Mouse (Mus musculus) limb, embryonic 15.5 days (tissue): ENCODE results near the gene Tmem29. TPM values are rescaled to one million over a fixed set of nuclear protein-coding genes. Genes with fewer than 3 reads are reported as not detected.
"Not testable (repeated sequence)": the region's sequence is repeated elsewhere in the genome, so short reads cannot be mapped to it uniquely, and the experiment has no call there.

Experiments used
- ATAC-seq: fragments of 200-750 bp; cut with Nextera tagmentation; 2 replicates; pipeline ENCODE4 v1.8.0; 2017; ENCODE audit warnings: low read depth, moderate TSS enrichment; ENCODE audit not compliant: insufficient number of reproducible peaks, low FRiP score, low TSS enrichment
- H3K27ac ChIP-seq: fragments of 300-500 bp; sonication (generic); 2 replicates; pipeline ENCODE4 v1.5.1; 2015; ENCODE audit warnings: moderate library complexity, mild to moderate bottlenecking, inconsistent platforms
- H3K27me3 ChIP-seq: fragments of 300-500 bp; sonication (generic); 2 replicates; pipeline ENCODE4 v1.6.1; 2015; ENCODE audit warnings: inconsistent platforms
- H3K36me3 ChIP-seq: fragments of 300-500 bp; sonication (generic); 2 replicates; pipeline ENCODE4 v1.6.1; 2015; ENCODE audit warnings: inconsistent platforms
- H3K4me1 ChIP-seq: fragments of 300-500 bp; sonication (generic); 2 replicates; pipeline ENCODE4 v1.6.1; 2015; ENCODE audit warnings: inconsistent platforms
- H3K4me2 ChIP-seq: fragments of 300-500 bp; sonication (generic); 2 replicates; pipeline ENCODE4 v1.6.1; 2015; ENCODE audit warnings: mild to moderate bottlenecking, inconsistent platforms
- H3K4me3 ChIP-seq: fragments of 300-500 bp; sonication (generic); 2 replicates; pipeline ENCODE4 v1.5.1; 2015; ENCODE audit warnings: mild to moderate bottlenecking, inconsistent platforms
- H3K9ac ChIP-seq: fragments of 300-500 bp; sonication (generic); 2 replicates; pipeline ENCODE4 v1.6.1; 2015; ENCODE audit warnings: inconsistent platforms
- H3K9me3 ChIP-seq: fragments of 300-500 bp; sonication (generic); 2 replicates; pipeline ENCODE4 v1.6.1; 2016; ENCODE audit warnings: inconsistent platforms
- WGBS: fragments of 180-500 bp; shearing (Covaris S2); methylation state at CpG from one replicate; pipeline ENCODE4 v1.1.7; 2015; 5-methylcytosine and 5-hydroxymethylcytosine counted together
- polyA plus RNA-seq: library from polyadenylated mRNA; unstranded; fragments of >200 nt; fragmentation: Nextera tagmentation; extraction: Ambion mirVana; gene quantifications from 2 replicates; pipeline ENCODE4 v1.2.1, GENCODE M21; 2015

The Tmem29 gene
- polyA plus RNA-seq = 29.7 and 33.5 TPM in 2 replicates

- no peak within 1 kb of the TSS for H3K9ac ChIP-seq
- H3K4me1 ChIP-seq = no peaks in the 10 kb centered on the region; the same call in 1 of the 2 replicates
- 2% methylated on average over 30 of the region's 30 CpGs for WGBS
- ATAC-seq = peak; percentile 94
- H3K4me3 ChIP-seq = peak within 1 kb of the TSS; percentile 53
- peak within 1 kb of the TSS; percentile 91 for H3K27ac ChIP-seq
- peak within 1 kb of the TSS; percentile 36 for H3K4me2 ChIP-seq
- no peaks in the 10 kb centered on the region for H3K27me3 ChIP-seq
- H3K9me3 ChIP-seq = no peaks in the 10 kb centered on the region
- H3K36me3 ChIP-seq = no peaks in the 10 kb centered on the region
Observed at GRCm38 (mm10) chrX:150458766-150459350, at the start of gene Tmem29. Gene Tmem29 (minus strand): TSS chrX:150459154.

GRCm38 (mm10) chrX:150508696-150509095 is 49.7 kb upstream of the Tmem29 start:
- Histone ChIP-seq H3K4me3 (no peak overlapping the region), H3K27ac (no peak overlapping the region), H3K4me2 (no peak overlapping the region), H3K27me3 (no peaks in the 10 kb centered on the region), H3K4me1 (no peaks in the 10 kb centered on the region), H3K36me3 (0 out of 2 replicates have a peak, but pooled peaks cover 2% of the 10 kb centered on the region), H3K9ac (no peak overlapping the region), H3K9me3 (no peaks in the 10 kb centered on the region)
- ATAC-seq = no peak
- WGBS = 86% methylated on average over 6 of the region's 6 CpGs

GRCm38 (mm10) chrX:150487811-150488210 is 28.9 kb upstream of the Tmem29 start:
- not testable (repeated sequence) for H3K4me3 ChIP-seq, H3K9ac ChIP-seq, H3K9me3 ChIP-seq, H3K4me1 ChIP-seq, H3K4me2 ChIP-seq, H3K27me3 ChIP-seq, H3K27ac ChIP-seq, ATAC-seq, H3K36me3 ChIP-seq
- WGBS = 68% methylated on average over 3 of the region's 10 CpGs

DNA sequence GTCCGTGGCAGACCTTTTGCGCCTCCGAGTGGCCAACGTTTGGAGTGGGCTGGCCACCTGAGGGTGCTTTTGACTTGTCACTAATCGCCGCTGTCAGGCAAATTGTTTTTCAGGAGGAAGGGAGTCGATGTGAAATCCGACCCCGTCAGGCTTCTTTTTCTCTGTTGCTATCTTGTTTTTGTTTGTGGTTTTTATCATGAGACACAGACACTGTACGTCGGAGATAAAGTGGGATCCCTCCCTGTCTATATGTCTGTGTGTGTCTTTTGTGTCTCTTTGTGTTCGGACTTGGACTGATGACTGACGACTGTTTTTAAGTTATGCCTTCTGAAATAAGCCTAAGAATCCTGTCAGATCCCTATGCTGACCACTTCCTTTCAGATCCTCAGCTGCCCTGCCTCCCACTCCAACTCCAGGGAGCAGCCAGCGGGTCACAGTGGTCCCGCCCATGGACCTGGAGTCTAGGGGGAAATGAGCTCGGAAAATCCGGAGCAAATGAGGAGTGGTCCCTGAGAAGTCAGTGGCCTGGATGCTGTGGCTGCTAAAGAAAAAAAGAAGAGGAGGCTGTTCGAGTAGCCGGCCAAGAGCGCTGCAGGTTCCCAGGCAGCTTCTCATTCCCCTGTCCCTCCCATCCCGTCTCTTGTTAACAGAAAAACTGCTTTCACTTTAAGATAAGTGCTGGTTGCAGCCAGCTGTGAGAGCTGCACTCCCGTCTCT is 27.5 kb upstream of the Tmem29 start:
- H3K4me1 ChIP-seq, H3K27ac ChIP-seq, H3K36me3 ChIP-seq, H3K4me2 ChIP-seq, H3K9ac ChIP-seq, H3K27me3 ChIP-seq, H3K4me3 ChIP-seq, ATAC-seq, H3K9me3 ChIP-seq: not testable (repeated sequence)
- 59% methylated on average over 13 of the region's 22 CpGs for WGBS

GRCm38 (mm10) chrX:150477854-150478780 is 19.2 kb upstream of the Tmem29 start:
- Histone ChIP-seq H3K4me3 (peak overlapping the region; percentile 55), H3K4me1 (no peaks in the 10 kb centered on the region), H3K27ac (peak overlapping the region; percentile 96), H3K27me3 (no peaks in the 10 kb centered on the region), H3K4me2 (peak overlapping the region; percentile 22; the same call in 1 of the 2 replicates), H3K36me3 (no peaks in the 10 kb centered on the region), H3K9ac (peak overlapping the region; percentile 60; the same call in 1 of the 2 replicates), H3K9me3 (no peaks in the 10 kb centered on the region)
- ATAC-seq = peak; percentile 97
- under 1% methylated on average over 34 of the region's 34 CpGs for WGBS

DNA sequence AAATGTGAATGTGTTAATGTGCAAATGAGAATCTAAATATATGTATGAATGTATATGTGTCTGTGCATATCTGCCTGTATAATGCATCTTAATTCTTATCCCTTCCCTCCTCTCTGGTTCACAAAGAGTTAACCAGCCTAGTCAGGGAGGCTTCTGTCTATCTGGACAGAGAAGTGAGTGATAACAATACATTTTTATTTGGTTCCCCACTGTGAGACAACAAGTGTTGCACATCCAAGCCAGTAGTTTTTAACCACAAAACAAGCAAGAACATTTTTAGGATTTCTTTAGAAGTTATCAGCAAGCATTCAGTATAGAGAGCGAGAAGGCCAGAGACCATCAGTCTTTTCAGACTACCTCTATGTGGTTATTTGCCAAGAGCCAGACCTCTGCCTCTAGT is 12.5 kb upstream of the Tmem29 start:
- WGBS = 76% methylated on average over 1 of the region's 1 CpGs
- no peaks in the 10 kb centered on the region for H3K27me3 ChIP-seq
- H3K4me3 ChIP-seq = no peak overlapping the region
- H3K36me3 ChIP-seq = no peaks in the 10 kb centered on the region
- H3K4me2 ChIP-seq = no peak overlapping the region
- H3K9me3 ChIP-seq = no peaks in the 10 kb centered on the region
- no peaks in the 10 kb centered on the region for H3K4me1 ChIP-seq
- no peak overlapping the region for H3K27ac ChIP-seq
- no peak for ATAC-seq
- H3K9ac ChIP-seq = no peak overlapping the region

- no peaks in the 10 kb centered on the region for H3K4me1 ChIP-seq
- H3K4me2 ChIP-seq = no peak overlapping the region
- no peak overlapping the region for H3K27ac ChIP-seq
- H3K9ac ChIP-seq = no peak overlapping the region
- 88% methylated on average over 2 of the region's 2 CpGs for WGBS
- no peak overlapping the region for H3K4me3 ChIP-seq
- no peaks in the 10 kb centered on the region for H3K27me3 ChIP-seq
- H3K9me3 ChIP-seq = no peaks in the 10 kb centered on the region
- no peaks in the 10 kb centered on the region for H3K36me3 ChIP-seq
- ATAC-seq = no peak
Observed at GRCm38 (mm10) chrX:150468266-150468665, 9.3 kb upstream of the Tmem29 start.

DNA sequence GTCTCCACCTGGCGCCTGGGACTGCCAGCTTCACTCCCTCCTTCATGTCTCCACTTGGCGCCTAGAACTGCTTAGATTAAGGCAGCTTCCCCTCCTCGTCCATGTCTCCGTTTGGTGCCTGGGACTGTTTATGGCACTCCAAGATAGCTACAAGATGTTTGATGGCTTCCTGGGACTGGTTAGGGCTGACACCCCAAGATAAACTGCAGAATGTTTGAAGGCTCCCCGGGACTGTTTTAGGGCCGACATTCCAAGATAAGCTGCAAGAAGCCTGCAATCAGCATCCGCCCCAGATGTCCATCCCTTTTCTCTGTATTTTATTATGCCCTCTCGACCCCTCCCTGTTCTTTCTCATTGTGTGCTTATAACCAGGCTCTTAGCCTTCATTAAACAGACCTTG is 7.9 kb upstream of the Tmem29 start:
- H3K27ac ChIP-seq, H3K36me3 ChIP-seq, H3K4me1 ChIP-seq, ATAC-seq, H3K9me3 ChIP-seq, H3K27me3 ChIP-seq, H3K9ac ChIP-seq, H3K4me2 ChIP-seq, H3K4me3 ChIP-seq: not testable (repeated sequence)
- 57% methylated on average over 8 of the region's 8 CpGs for WGBS

DNA sequence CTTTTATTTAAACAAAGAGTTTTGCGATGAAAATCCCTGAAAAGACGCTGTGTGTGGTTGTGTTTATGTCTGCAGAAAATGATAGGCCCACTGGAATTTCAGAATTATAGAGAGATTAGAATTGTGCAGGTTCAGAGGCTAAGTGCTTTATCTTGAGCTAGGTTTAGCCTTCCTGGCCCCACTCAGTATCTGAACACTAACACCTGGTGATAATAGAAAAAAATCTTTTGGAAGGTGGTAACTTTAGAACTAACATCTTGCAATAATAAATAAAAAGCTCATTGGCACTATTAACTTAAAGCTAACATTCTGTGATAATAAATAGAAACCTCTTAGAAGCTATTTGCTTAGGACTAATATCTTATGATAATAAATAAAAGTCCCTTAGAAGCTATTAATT is 1.2 kb upstream of the Tmem29 start:
- no peak for ATAC-seq
- H3K4me3 ChIP-seq = no peak overlapping the region
- H3K9ac ChIP-seq = no peak overlapping the region
- no peaks in the 10 kb centered on the region for H3K9me3 ChIP-seq
- no peaks in the 10 kb centered on the region for H3K27me3 ChIP-seq
- 74% methylated on average over 2 of the region's 2 CpGs for WGBS
- H3K36me3 ChIP-seq = no peaks in the 10 kb centered on the region
- H3K4me2 ChIP-seq = no peak overlapping the region
- H3K27ac ChIP-seq = no peak overlapping the region
- H3K4me1 ChIP-seq = no peaks in the 10 kb centered on the region; the same call in 1 of the 2 replicates

DNA sequence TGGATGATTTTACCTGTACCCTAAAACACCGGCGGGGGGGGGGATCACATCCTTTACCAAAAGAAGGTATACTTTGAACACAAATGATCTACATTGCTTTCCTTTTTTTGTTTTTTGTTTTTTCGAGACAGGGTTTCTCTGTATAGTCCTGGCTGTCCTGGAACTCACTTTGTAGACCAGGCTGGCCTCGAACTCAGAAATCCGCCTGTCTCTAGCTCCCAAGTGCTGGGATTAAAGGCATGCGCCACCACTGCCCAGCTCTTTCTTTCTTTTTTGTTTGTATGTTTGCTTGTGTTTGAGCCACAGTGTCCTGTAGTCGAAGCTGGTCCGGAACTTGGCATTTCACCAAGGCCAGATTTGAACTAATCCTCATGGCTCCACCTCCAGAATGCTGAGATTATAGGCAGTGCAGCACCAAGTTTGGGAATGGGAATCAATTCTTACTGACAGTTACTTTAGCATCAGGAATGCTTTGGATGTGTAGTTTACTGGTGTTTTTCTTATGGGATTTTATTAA is 515 bp upstream of the Tmem29 start:
- Histone ChIP-seq H3K27me3 (no peaks in the 10 kb centered on the region), H3K36me3 (no peaks in the 10 kb centered on the region), H3K9ac (no peak overlapping the region), H3K4me1 (no peaks in the 10 kb centered on the region; the same call in 1 of the 2 replicates), H3K27ac (peak overlapping the region; percentile 91; the same call in 1 of the 2 replicates), H3K4me2 (peak overlapping the region; percentile 36), H3K4me3 (peak overlapping the region; percentile 53), H3K9me3 (no peaks in the 10 kb centered on the region)
- 47% methylated on average over 8 of the region's 8 CpGs for whole genome bisulfite sequencing
- no peak for ATAC-seq

- Histone ChIP-seq H3K4me3 (peak overlapping the region; percentile 53), H3K36me3 (no peaks in the 10 kb centered on the region), H3K9me3 (no peaks in the 10 kb centered on the region), H3K4me2 (peak overlapping the region; percentile 32), H3K4me1 (no peaks in the 10 kb centered on the region; the same call in 1 of the 2 replicates), H3K27me3 (no peaks in the 10 kb centered on the region), H3K27ac (no peak overlapping the region), H3K9ac (no peak overlapping the region)
- 35% methylated on average over 3 of the region's 3 CpGs for WGBS
- ATAC-seq = no peak
Observed at GRCm38 (mm10) chrX:150458136-150458535, 818 bp downstream of the Tmem29 start.
